Comparison of ENCODE assay signal across 8 mouse cellular contexts in the genomic region with DNA sequence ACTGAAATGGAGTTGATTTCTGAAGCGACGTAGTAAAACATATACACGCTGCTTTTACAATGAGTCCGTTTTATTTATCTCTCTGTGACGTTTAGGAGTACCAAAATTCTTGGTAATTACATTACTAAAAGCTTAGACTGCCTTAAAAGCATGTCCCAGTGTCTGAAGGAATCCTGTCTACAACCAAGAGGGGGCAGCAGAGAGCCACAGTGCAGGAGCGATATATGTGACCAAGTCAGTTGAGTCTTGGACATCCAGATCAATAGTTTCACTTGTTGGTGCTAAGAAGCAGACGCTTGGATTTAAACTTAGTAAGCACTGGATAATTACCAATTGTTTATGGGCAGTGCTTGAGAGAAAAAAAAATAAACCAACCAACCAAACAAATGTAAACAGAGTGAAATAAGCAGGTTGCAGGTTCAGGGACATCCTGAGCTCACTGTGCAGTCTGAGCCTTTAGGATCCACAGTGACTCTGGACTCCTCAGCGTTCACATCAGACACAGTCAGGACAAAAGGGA. TPM values are rescaled to one million over a fixed set of nuclear protein-coding genes. Genes with fewer than 3 reads are reported as not detected.
DNase-seq lines count a peak whose midpoint lies in the region; ATAC-seq lines count a peak whose summit lies in the region.

No protein-coding gene starts in this region.

- no peak for ATAC-seq in forebrain, embryonic 15.5 days (replicated peaks)
- peak; percentile 60 for ATAC-seq in CD4-positive, CD25-positive, alpha-beta regulatory T cell, adult 4 months
- ATAC-seq in megakaryocyte, adult 5-6 weeks (ENCODE audit: poor library complexity, severe bottlenecking) = peak; percentile 89

- 36% methylated on average over 8 of the region's 8 CpGs for WGBS in forebrain, embryonic 10.5 days
- WGBS in forebrain, embryonic 15.5 days = 37% methylated on average over 8 of the region's 8 CpGs

- H3K27ac ChIP-seq in forebrain, embryonic 10.5 days = no peak overlapping the region
- H3K27ac ChIP-seq in forebrain, embryonic 15.5 days (replicated peaks) = no peak overlapping the region

- H3K4me1 ChIP-seq in forebrain, embryonic 10.5 days = peaks cover 16% of the 10 kb centered on the region
- H3K4me1 ChIP-seq in forebrain, embryonic 15.5 days = peaks cover 11% of the 10 kb centered on the region

- no peaks in the 10 kb centered on the region for H3K36me3 ChIP-seq in forebrain, embryonic 10.5 days (replicated peaks)
- H3K36me3 ChIP-seq in forebrain, embryonic 15.5 days = no peaks in the 10 kb centered on the region

- peak; percentile 40 for DNase-seq in forebrain, embryonic 10.5 days (ENCODE audit: extremely low spot score, low spot score)
- DNase-seq in c-Kit-positive CD71-positive TER-119-negative erythroid progenitor cells, embryonic 14.5 days (ENCODE audit: low read depth) = peak; percentile 47
- peak; percentile 6 to 41 for DNase-seq in frontal cortex, postnatal 36 days (ENCODE audit: low spot score in 2 of 2)
- DNase-seq in layer of hippocampus, adult 9-11 months = peak; percentile 13
- DNase-seq in spleen, postnatal 14 days (ENCODE audit: low spot score in 2 of 2) = peak; percentile 44 to 69

- no peak overlapping the region for H3K9ac ChIP-seq in forebrain, embryonic 15.5 days (replicated peaks)

- no peaks in the 10 kb centered on the region for H3K27me3 ChIP-seq in forebrain, embryonic 10.5 days (ENCODE audit: poor library complexity, severe bottlenecking)
- H3K27me3 ChIP-seq in forebrain, embryonic 15.5 days = no peaks in the 10 kb centered on the region

- H3K9me3 ChIP-seq in forebrain, embryonic 10.5 days = no peaks in the 10 kb centered on the region
- no peaks in the 10 kb centered on the region for H3K9me3 ChIP-seq in forebrain, embryonic 15.5 days

- no peak overlapping the region for H3K4me3 ChIP-seq in forebrain, embryonic 10.5 days
- H3K4me3 ChIP-seq in forebrain, embryonic 15.5 days = no peak overlapping the region

- H3K4me2 ChIP-seq in forebrain, embryonic 15.5 days (replicated peaks) = no peak overlapping the region

RNA-seq across cellular contexts. Expression of a gene that starts 38.9 kb away (rescaled TPM):
- polyA plus RNA-seq in forebrain, embryonic 10.5 days (2016; fragmentation: Nextera tagmentation; extraction: Ambion mirVana) = 119 and 121 TPM in 2 replicates
- polyA plus RNA-seq in forebrain, embryonic 15.5 days (2015; fragmentation: Nextera tagmentation; extraction: Ambion mirVana) = 361 and 381 TPM in 2 replicates
- polyA plus RNA-seq in CD4-positive, CD25-positive, alpha-beta regulatory T cell, adult 4 months (2017; shearing (Covaris generic)) = 100 to 1,000 TPM; 123 to 131 TPM
- total RNA-seq in megakaryocyte, adult 5-6 weeks (2015) = 113 and 129 TPM in 2 replicates
- total RNA-seq in megakaryocyte, adult 5-6 weeks (2017) = 102 and 108 TPM in 2 replicates
